ENCODE assay signal across 13 mouse cellular contexts in the genomic region with DNA sequence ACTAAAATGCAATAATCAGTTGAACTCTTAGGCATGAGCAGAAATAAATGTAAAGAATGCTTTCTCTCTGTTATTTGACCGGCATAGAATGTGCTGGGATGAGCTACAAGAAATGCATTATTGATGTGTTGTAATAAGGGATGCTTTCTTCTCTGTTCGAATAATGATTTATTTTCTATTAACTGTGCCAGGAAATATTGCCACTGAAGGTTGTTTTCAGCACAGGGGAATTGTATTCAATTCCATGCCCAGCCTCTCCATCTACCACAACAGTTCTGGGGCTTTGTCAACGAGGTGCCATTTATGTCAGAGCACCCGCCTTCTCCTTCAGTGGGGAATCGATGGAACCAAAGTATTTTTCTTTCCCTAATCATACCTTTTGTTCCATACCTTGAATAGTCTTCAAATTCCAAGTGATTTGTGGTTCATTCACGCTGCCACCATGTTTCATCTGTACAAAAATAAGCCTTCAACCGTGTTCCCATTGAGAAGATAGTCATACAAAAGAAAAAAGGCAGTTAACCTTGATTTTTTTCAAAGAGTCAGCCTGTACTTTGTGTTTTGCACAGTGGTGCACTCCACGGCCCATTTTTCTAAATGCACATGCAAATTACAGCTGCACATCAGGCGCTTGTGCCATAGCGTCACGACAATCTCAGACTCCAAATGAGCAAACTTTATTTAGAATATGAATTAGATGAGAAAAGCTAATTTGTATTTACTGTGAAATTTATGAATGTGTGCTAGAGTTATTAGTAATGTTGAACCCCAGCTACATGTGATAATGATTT.
"Had no signal": no experiment of that assay in that cellular context is flagged by ENCODE, and none has a peak within 500 bp of the region (broad histone marks: within the 10 kb centered on the region; RNA-seq: fewer than 3 reads in every experiment).

No protein-coding gene starts in this region.

- H3K9ac ChIP-seq: kidney, embryonic 15.5 days; limb, embryonic 15.5 days; liver, embryonic 12.5 days; lung, embryonic 14.5 days; stomach, embryonic 15.5 days had no signal

- H3K27ac ChIP-seq: kidney, embryonic 15.5 days; limb, embryonic 15.5 days; liver, embryonic 12.5 days; stomach, embryonic 15.5 days had no signal

- H3K9me3 ChIP-seq: kidney, embryonic 15.5 days; limb, embryonic 15.5 days; liver, embryonic 12.5 days; stomach, embryonic 15.5 days had no signal

- ATAC-seq: liver, embryonic 12.5 days had no signal

- DNase-seq: kidney, adult 2 months; kidney, postnatal 25 days; lung, embryonic 14.5 days; lung, postnatal 10 days; lung, postnatal 4 days; right cerebral cortex, postnatal 14 days; thymus, adult 2 months; thymus, postnatal 36 days had no signal

- H3K36me3 ChIP-seq: kidney, embryonic 15.5 days; limb, embryonic 15.5 days; liver, embryonic 12.5 days; stomach, embryonic 15.5 days had no signal

- H3K4me1 ChIP-seq: kidney, embryonic 15.5 days; limb, embryonic 15.5 days; liver, embryonic 12.5 days; stomach, embryonic 15.5 days had no signal

- H3K27me3 ChIP-seq: kidney, embryonic 15.5 days; limb, embryonic 15.5 days; liver, embryonic 12.5 days; stomach, embryonic 15.5 days had no signal

- H3K4me3 ChIP-seq: kidney, embryonic 15.5 days; limb, embryonic 15.5 days; liver, embryonic 12.5 days; stomach, embryonic 15.5 days had no signal

- H3K4me2 ChIP-seq: kidney, embryonic 15.5 days; limb, embryonic 15.5 days; liver, embryonic 12.5 days; lung, embryonic 14.5 days; midbrain, embryonic 11.5 days; stomach, embryonic 15.5 days had no signal
